Mouse (Mus musculus) frontal cortex, postnatal 10 days (tissue): ENCODE data around the gene Prok2.

Experiments used
- DNase-seq, 2 experiments: peaks; one replicate each; pipeline ENCODE4 v3.0.0; 2022; ENCODE audit warnings: low spot score in 2 of 2, mixed read lengths in 1 of 2

Gene Prok2

GRCm38 (mm10) chr6:99692916-99693841 is 33.0 kb downstream of the Prok2 start:
- DNase-seq = peak; percentile 19 to 39

GRCm38 (mm10) chr6:99692206-99692915 is 33.8 kb downstream of the Prok2 start, which contains the start of gene Gpr27:
Gene Gpr27 (plus strand): TSS chr6:99692679.
- DNase-seq = peak in 1 of 2 experiments; percentile 56

GRCm38 (mm10) chr6:99691666-99692205 is 34.5 kb downstream of the Prok2 start:
- no peak for DNase-seq

- DNase-seq = no peak
Measured at GRCm38 (mm10) chr6:99688513-99688912, 37.7 kb downstream of the Prok2 start.

- no peak for DNase-seq
Measured at GRCm38 (mm10) chr6:99684899-99685298, 41.3 kb downstream of the Prok2 start.

- DNase-seq = no peak
Measured at GRCm38 (mm10) chr6:99683974-99684373, 42.2 kb downstream of the Prok2 start.

GRCm38 (mm10) chr6:99678108-99678507 is 48.1 kb downstream of the Prok2 start:
- DNase-seq = no peak

GRCm38 (mm10) chr6:99677325-99677724 is 48.9 kb downstream of the Prok2 start:
- no peak for DNase-seq

GRCm38 (mm10) chr6:99674482-99674881 is 51.7 kb downstream of the Prok2 start:
- DNase-seq = no peak

- no peak for DNase-seq
Measured at GRCm38 (mm10) chr6:99671768-99672167, 54.4 kb downstream of the Prok2 start.

GRCm38 (mm10) chr6:99670481-99671119 is 55.6 kb downstream of the Prok2 start:
- DNase-seq = peak; percentile 52 to 57

- DNase-seq = peak; percentile 78 to 83
Measured at GRCm38 (mm10) chr6:99669481-99670325, 56.5 kb downstream of the Prok2 start.

- no peak for DNase-seq
Measured at GRCm38 (mm10) chr6:99667290-99667689, 58.9 kb downstream of the Prok2 start.

- DNase-seq = no peak
Measured at GRCm38 (mm10) chr6:99666318-99667171, 59.6 kb downstream of the Prok2 start, which contains the start of the genes Eif4e3 and Gm20696. Gene Eif4e3 (minus strand): TSS chr6:99666771. Gene Gm20696 (minus strand): TSS chr6:99666797.

- DNase-seq = no peak
Measured at GRCm38 (mm10) chr6:99665457-99666317, 60.5 kb downstream of the Prok2 start.

GRCm38 (mm10) chr6:99663232-99663631 is 63.0 kb downstream of the Prok2 start:
- DNase-seq = no peak
